ENCODE assay signal across 1 mouse cellular context in the genomic region with DNA sequence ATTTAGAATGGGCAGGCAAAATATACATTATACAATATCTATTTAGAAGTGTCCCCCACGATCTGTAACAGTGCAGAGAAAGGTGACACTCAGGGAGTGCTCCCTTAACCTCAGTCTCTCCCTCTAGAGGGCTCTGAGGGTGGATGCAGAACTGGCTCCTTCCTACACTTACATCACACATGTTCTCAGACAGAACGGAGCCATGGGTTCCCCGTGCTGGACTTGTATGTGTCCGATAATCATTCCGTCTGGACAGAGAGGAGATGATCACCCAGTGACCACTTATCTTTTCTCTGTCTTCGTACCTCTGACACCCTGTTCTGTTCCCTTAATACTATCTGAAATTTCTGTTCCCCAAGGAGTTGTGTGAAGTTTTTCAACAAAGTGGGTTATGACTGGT.
TF ChIP-seq lines count a peak whose summit lies in the region.

No protein-coding gene starts in this region.

TF ChIP-seq in CH12.LX, 34 proteins besides CTCF, POLR2A, EP300 and RAD21:
- TF ChIP-seq JUN (IDR thresholded peaks at IDR 0.05; ENCODE audit: insufficient read depth, low read depth, low read length): no peak
- TF ChIP-seq SMC3 (IDR thresholded peaks at IDR 0.05; ENCODE audit: low read depth, low read length): 0 out of 2 replicates have a peak, but pooled peaks have one; percentile 12
